Mouse (Mus musculus) lung, adult 2 months (tissue): ENCODE measurements around the gene Dnajc11.

Experiments used
- CTCF ChIP-seq: fragments of 200-500 bp; IDR thresholded peaks from 2 replicates; pipeline ENCODE4 v1.5.1; 2011; ENCODE audit warnings: mild to moderate bottlenecking, low read length, control low read depth; ENCODE audit not compliant: insufficient read depth
- POLR2A ChIP-seq: fragments of 200-500 bp; IDR thresholded peaks from 2 replicates; pipeline ENCODE4 v1.6.1; 2011; ENCODE audit warnings: low read depth, mild to moderate bottlenecking, control low read depth, low read length, borderline replicate concordance; ENCODE audit errors: extremely low read depth

DNA sequence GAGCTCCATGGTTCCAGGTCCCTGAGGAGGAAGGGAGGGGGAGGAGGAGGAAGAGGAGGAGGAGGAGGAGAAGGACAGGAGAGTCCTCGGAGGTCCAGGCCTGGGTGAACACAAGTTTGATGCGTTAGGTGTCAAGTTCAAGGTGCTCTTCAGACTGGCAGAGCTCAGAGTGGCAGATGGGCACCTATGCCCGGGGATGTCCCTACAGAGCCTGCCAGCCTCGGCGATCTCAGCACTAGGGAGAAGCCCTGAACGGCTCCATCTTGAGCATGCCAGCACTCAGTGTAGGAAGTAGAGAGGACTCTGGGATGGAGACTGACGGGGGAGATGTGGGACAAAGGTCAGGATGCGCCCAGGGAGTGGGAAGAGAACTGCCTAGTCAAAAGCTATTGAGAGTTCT lies 53.2 kb downstream of the Dnajc11 start:
- TF ChIP-seq CTCF (no peak), POLR2A (no peak)
